Mouse (Mus musculus): ENCODE results near the gene Gm47429.
"Not testable (repeated sequence)": the region's sequence is repeated elsewhere in the genome, so short reads cannot be mapped to it uniquely, and the experiment has no call there.

Gm47429 gene

DNA sequence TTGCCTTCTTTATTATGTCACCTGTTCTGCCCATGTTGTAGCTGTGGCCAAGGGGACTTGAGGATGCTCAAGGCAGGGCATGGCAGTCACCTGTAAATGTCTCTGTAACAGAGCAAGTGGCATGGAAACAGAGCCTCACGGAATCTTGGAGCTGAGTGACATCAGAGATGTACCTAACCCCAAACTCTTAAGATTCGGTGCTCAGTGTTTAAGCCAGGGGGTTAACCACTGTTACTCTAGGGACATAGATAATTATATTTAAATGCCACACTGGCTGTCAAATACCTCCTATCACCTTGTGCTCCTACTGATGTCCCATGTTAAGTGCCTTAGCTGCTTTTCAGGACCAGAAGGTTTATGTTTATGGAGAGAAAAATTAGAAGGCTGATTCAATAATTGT lies at the start of gene Gm47429:
Gm47429 (minus strand) TSS at position 101 of the 400 bp plus-strand sequence.
- no peak for DNase-seq

DNA sequence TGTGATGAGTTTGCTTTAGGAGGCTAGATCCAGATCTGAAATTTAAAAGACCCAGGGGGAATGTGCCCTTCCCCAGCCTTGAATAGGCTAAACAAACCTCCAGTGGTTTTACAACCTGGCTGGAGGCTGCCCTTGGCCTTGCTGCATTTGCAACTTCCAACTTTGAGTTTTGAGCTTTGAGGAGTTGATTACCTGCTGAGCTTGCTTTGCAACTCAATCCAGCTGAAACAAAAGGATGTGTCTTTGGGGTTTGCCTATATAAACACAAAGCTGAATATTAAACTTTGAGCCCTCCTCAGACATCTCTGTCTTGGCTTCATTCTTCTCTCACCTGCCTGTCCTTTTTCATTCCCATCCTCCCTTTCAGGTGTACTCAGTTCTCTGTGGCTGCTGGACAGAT lies 44.8 kb upstream of the Gm47429 start:
- DNase-seq = not testable (repeated sequence)

DNA sequence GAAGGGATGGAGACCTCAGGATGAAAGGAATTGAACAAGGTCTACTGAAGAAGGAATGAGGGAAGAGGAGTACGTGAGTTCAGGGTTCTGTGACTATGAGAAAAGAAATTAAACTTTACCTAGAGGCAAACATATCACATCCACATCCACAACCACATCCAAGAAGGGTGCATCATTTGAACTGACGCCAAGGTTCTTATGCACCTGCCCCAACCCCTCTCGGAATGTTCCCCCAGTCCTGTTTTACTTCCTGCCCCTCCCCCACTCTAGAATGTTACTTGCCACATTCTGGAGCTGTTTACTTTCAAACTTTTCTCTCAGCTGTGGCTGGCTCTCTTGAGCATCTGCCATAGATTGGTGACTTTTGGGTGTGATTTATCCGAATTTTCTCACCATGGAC lies 23.3 kb upstream of the Gm47429 start, which contains the start of gene Nutm2:
Nutm2 (plus strand) TSS at position 301 of the 400 bp plus-strand sequence.
- no peak for DNase-seq

DNA sequence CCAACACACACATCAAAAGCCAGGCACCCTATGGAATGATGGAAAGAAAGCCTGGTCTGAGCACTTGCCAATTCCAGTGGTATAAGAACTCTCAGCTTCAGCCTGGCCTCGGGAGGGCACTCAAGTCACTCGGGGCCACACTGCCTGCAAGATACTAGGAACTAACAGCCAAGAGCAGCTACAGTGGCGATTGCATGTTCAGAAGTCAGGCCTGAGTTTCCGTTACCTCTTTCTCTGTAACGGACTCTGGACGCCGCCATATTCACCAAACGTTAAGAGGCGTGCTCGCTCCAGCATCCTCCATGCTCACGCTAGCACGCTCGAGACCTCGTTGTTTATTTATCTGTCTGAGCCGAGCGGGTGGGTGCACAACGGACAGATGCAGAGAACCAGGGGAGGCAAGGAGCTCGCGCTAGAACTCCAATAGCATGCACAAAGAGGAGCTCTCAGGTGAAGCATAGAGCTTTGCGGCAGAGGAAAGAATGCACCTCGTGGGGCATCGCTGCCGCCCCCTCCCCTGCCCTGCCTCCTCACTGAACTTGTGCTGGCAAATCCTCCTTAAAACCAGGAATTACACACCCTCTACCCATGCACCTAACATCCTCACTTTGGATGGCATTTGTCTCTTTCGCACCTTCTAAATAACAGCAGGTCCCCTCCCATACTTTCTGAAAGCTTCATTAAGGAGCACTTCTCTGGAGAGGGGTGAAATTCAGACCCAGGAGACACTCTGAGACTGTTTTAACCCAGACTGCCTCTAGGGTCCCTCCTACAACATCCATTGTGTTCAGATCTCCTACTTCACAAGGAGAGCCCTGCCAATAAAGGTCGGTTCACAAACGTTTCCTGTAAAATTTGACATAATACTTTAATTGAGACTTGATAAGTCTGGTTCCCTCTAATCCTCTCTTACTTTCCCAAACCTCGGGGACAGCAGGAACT lies 21.2 kb upstream of the Gm47429 start:
- DNase-seq = peak; percentile 19 to 49

DNA sequence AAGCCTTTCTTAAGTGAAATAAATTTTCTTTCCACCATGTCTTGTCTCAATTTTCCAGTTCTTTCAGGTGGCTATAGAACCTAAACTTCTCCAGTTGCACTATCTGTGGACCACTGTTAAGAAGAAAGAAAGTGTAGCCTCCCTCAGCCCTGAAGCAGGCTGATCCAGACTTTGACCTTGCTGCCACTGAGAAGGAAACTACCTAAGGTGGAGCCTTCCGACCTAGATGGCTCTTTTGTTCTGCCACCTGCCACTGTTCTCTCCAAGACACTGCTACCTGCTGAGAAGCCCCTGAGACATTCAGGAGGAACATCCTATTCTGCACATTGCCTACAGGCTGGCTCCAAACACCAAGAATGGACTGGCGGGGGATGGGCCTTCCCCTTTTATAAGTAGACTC lies 16.7 kb upstream of the Gm47429 start:
- not testable (repeated sequence) for DNase-seq

DNA sequence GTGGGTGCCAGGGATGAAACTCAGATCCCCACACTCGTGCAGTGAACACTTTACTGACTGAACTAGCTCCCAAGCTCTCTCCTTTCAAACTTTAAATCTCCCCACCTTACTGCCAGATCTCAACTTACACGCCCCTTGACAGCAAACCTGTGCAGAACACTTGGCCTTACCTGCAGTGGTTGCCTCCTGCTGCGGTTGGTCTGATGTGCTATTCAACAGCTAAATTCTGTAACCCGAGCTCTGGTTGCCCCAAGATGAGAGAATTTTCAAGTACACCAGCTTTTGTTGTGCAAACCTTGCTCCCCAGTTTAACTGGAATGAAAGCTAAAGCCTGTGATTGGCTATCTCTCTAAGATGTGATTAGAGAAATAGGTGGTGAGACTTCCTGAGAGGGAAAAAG lies 9.7 kb upstream of the Gm47429 start:
- no peak for DNase-seq

DNA sequence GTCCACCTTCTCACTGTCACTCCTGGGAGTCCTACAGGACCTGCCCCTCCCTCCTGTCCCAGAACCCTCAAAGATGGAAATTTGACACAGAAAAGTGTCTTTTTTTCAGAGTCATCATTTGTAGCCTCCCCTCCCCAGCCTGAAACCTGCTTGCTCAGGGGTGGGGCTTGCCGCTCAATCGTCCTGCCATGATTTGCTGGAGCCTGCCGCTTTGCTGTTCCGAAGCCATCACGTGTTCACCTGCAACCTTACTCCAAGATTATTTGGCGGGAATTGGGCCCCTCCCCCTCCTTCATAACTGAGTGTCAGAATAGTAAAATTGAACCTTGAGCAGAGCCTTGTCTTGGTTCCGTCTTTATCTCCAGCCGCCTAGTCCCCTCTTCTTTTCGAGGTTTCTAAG lies 8.6 kb upstream of the Gm47429 start:
- DNase-seq = peak in 1 of 2 experiments; percentile 11

DNA sequence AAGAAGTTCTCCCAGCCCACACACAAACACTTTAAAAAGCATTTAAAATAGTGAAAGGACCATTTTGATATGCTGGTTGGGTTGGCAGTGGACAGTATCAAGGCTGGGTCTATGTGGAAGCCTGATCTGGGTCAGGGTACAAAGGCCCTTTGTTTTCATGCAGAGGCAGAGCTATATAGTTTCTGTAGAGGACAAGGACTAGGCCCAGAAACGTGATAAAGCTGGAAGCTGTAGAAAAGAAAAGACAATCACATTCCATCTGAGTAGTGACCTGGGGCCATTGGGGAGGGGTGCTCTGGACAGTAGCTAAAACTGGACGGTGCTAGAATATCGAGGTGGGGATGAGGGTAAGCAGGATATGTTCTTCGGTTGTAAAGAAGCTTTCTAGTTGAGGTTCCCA lies 1.5 kb upstream of the Gm47429 start:
- DNase-seq = no peak

DNA sequence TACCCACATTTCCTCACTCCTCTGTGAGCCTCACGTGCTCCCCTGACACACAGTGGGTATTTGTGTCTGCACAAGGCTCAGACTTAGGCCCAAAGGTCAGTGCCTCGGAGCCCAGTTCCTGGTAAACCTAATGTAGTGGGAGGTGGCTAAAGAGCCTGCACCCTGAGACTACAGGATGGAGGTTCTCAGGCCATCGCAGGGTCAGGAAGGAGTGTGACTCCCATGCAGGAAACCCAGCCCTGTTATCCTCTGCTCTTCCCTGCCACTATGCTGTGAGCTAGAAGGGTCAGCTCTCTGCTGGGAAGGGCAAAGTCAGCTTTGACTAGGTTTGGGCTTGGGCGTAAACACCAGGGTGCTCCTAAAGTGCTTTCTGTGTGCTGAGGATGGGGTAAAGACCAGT lies 17.0 kb downstream of the Gm47429 start:
- no peak for DNase-seq

DNA sequence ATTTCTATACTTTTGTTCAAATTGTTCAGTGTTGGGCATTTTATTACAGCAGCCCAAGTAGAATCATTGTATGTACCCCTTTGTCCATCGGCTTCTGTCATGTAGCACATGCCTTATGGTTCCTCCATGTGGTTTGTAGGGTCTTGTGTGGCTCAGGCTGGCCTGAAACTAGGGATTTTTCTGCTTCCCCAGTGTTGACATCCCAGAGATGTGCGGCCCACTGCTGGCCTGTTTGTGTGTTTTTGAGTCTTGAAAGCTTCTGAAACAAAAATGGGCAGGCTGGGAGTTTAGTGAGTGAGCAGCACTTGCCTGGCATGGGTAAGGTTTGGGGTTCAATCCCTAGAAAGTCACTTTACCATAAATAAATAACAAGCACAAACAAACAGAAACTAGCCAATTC lies 19.2 kb downstream of the Gm47429 start:
- no peak for DNase-seq

DNA sequence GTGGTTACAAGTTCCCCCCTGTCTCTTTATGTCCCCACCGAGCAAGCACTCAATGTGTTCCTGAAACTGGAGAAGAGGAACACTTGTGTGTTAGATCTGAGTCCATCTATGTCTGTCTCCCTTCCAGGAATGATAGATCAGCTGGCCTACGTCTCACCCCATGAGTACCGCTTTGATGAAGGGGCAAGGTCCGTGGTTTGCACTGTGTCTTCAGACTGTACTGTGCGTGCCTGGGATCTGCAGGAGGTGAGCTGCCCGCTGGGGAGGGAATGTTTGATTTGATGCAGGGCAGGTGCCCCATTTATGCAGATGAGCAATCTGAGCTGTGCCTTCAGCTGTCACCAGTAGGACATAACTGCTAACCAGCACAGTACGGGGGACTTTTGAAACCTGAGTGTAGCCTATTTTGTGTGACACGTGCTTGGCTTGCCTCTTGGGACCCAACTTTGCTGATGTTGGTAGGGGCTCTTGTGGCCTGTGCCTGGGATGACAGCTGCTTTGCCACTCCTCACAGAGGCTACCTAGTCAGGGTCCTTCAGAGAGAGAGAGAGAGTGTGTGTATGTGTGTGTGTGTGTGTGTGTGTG lies 20.0 kb downstream of the Gm47429 start:
- peak; percentile 12 to 25 for DNase-seq

DNA sequence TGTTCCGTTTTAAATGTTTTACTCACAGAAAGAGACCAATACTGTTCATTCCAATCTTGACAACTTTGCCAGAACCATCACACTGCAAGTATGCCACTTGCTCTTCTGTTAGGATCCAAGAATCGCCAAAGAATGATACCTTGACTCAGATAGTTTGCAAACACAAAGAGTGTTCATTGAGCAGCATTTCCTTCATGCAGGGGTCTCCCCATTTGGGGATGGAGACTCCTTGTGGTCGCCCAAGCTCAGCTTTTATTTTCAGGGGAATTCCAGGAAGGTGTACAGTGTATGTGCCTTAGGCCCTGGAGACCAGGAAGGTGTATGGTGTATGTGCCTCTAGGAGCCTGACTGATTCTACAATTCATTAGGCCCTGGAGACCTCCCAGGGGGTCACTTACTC lies 25.3 kb downstream of the Gm47429 start:
- DNase-seq = no peak

DNA sequence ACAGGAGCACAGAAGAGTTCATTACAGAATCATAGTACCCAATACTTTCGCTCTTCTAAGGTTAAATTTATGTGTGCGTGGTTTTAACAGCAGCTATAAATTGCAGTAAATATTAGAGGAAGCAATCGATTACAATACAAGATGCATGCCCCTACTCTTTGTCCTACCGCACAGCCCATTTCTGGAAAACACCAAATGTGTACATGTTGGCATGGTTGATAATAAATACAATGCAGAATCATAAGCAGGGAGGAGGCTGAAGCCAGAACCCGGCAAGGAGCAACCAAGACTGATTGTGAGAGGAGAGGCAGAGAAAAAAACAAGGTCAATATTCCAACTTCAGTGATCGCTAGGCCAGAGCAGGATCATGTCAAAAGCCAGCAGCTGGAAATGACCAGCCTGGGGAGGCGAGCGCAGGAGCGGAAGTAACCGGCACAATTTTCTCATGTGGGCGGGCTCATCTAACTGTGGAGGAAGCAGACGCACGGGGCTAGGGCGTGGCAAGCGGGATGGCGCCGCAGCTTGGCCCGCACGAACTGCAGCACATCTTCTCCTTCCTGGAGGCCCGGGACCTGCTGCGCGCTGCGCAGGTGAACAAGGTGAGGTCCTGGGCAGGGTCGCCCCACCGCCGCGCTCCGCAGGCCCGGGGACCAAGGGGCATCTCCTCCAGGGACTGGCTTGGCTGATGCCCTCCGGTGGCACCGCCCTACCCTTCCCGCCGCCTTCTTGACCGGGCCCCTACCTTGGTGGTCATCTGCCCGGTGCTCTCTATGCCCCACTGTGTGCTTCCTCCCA lies 26.1 kb downstream of the Gm47429 start, which contains the start of gene Fbxw17:
Fbxw17 (plus strand) TSS at position 476 of the 795 bp plus-strand sequence.
- peak; percentile 75 to 85 for DNase-seq

All from kidney, postnatal 36 days (tissue).